Mouse (Mus musculus): ENCODE results near the gene Eif4a2.
"Not testable (repeated sequence)": the region's sequence is repeated elsewhere in the genome, so short reads cannot be mapped to it uniquely, and the experiment has no call there.

DNA sequence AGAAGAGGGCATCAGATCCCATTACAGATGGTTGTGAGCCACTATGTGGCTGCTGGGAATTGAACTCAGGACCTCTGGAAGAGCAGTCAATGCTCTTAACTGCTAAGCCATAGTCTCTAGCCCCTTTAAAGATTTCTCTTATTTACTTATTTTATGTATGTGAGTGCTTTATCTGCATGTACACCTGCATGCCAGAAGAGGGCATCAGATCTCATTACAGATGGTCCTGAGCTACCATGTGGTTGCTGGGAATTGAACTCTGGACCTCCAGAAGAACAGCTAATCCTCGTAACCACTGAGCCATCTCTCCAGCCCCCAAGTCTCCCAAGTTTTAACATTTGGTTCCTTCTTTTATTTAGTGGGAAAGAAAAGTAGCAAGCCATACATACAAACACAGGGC, 18.8 kb upstream of the Eif4a2 start:
- TF ChIP-seq CTCF (IDR thresholded peaks at IDR 0.05; ENCODE audit: borderline replicate concordance, extremely low read depth, insufficient read depth, insufficient read length); POLR2A (IDR thresholded peaks at IDR 0.05; ENCODE audit: borderline replicate concordance, extremely low read depth, insufficient read depth, insufficient read length, poor library complexity, severe bottlenecking): not testable (repeated sequence)
